In the genomic region with DNA sequence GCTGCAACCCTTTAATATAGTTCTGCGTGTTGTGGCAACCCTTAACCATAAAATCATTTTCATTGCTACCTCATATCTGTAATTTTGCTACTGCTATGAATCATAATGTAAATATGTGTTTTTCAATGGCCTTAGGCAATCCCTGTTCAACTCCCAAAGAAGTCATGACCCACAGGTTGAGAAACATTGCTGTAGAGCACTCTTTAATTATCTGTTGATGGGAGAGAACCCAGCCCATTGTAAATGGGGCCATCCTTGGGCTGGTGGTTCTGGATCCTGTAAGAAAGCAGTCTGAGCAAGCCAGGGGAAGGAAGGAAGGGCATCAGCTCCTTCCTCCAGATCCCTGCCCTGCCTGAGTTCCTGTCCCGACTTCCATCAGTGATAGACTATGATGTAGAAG, we compare ENCODE assay signal across 16 mouse cellular contexts.
"Had no signal": no experiment of that assay in that cellular context is flagged by ENCODE, and none has a peak within 500 bp of the region (broad histone marks: within the 10 kb centered on the region; RNA-seq: fewer than 3 reads in every experiment).

No protein-coding gene starts in this region.

- H3K27ac ChIP-seq: neural tube, embryonic 12.5 days; neural tube, embryonic 13.5 days; neural tube, embryonic 15.5 days; stomach, embryonic 15.5 days had no signal

- H3K9ac ChIP-seq: neural tube, embryonic 12.5 days; neural tube, embryonic 13.5 days; neural tube, embryonic 15.5 days; stomach, embryonic 15.5 days had no signal

- H3K4me2 ChIP-seq: neural tube, embryonic 12.5 days; neural tube, embryonic 13.5 days; neural tube, embryonic 15.5 days; stomach, embryonic 15.5 days had no signal

- DNase-seq: retina, postnatal 1 day; right cerebral cortex, adult 18-20 months; right cerebral cortex, postnatal 14 days; right cerebral cortex, postnatal 25 days; right cerebral cortex, postnatal 4 days; spleen, adult 18-20 months; thymus, adult 18-20 months; thymus, adult 2 months; thymus, postnatal 14 days; thymus, postnatal 25 days; thymus, postnatal 36 days; thymus, postnatal 4 days had no signal

- H3K27me3 ChIP-seq: stomach, embryonic 15.5 days had no signal

- H3K36me3 ChIP-seq: neural tube, embryonic 12.5 days; neural tube, embryonic 13.5 days; neural tube, embryonic 15.5 days; stomach, embryonic 15.5 days had no signal

- H3K9me3 ChIP-seq: neural tube, embryonic 12.5 days; neural tube, embryonic 13.5 days; neural tube, embryonic 15.5 days; stomach, embryonic 15.5 days had no signal

- H3K4me3 ChIP-seq: neural tube, embryonic 12.5 days; neural tube, embryonic 13.5 days; neural tube, embryonic 15.5 days; stomach, embryonic 15.5 days had no signal
